11 mouse cellular contexts compared by ENCODE assay signal in the genomic region with DNA sequence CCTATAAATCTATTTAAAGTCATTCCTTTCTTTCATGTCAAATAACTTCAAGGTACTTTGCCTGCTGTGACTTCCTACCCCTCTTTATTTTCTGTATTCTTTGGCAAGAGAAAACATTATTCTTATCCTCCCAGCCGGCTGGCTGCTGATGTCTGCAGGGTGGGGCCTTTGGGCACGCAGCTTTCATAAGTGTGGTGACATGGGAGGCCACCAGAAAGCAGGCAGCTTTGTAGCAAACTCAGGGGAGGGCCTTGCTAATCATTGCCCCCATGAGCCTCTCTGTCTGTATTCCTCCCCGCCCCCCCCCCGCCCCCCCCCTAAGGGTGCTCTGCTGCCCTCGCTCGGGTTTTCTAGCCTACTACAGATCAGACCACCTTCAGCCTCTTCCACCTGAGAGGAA. TPM values are rescaled to one million over a fixed set of nuclear protein-coding genes. Genes with fewer than 3 reads are reported as not detected.
DNase-seq lines count a peak whose midpoint lies in the region; ATAC-seq and TF ChIP-seq lines count a peak whose summit lies in the region.
"Had no signal": no experiment of that assay in that cellular context is flagged by ENCODE, and none has a peak within 500 bp of the region (broad histone marks: within the 10 kb centered on the region; RNA-seq: fewer than 3 reads in every experiment).

No protein-coding gene starts in this region.

- no peak for ATAC-seq in forebrain, embryonic 11.5 days (replicated peaks; ENCODE audit: low FRiP score)
- no peak for ATAC-seq in forebrain, embryonic 15.5 days (replicated peaks)
- ATAC-seq in midbrain, embryonic 12.5 days (ENCODE audit: low FRiP score, low read depth): peak; percentile 52; the same call in 1 of the 2 replicates
- no peak for ATAC-seq in kidney, embryonic 16.5 days (ENCODE audit: low FRiP score, low TSS enrichment)

- WGBS in forebrain, embryonic 10.5 days: 5% methylated on average over 6 of the region's 6 CpGs
- WGBS in forebrain, embryonic 11.5 days: 9% methylated on average over 5 of the region's 6 CpGs
- 3% methylated on average over 6 of the region's 6 CpGs for WGBS in forebrain, embryonic 15.5 days
- 5% methylated on average over 4 of the region's 6 CpGs for WGBS in midbrain, embryonic 12.5 days
- under 1% methylated on average over 6 of the region's 6 CpGs for WGBS in kidney, embryonic 16.5 days

- no peak for TF ChIP-seq CTCF in E14TG2a.4 (conservative IDR thresholded peaks at IDR 0.05; ENCODE audit: low read length)

- peak overlapping the region; percentile 14; the same call in 1 of the 2 replicates for H3K4me3 ChIP-seq in forebrain, embryonic 10.5 days
- no peak overlapping the region for H3K4me3 ChIP-seq in forebrain, embryonic 11.5 days (ENCODE audit: low read depth, low read length)
- H3K4me3 ChIP-seq in E14TG2a.4 (replicated peaks; ENCODE audit: low read length): peak overlapping the region; percentile 65
- H3K4me3 ChIP-seq in forebrain, embryonic 15.5 days: no peak overlapping the region
- H3K4me3 ChIP-seq in midbrain, embryonic 12.5 days: no peak overlapping the region
- H3K4me3 ChIP-seq in kidney, embryonic 16.5 days (ENCODE audit: low read length): no peak overlapping the region

- H3K27ac ChIP-seq in forebrain, embryonic 10.5 days: no peak overlapping the region
- H3K27ac ChIP-seq in forebrain, embryonic 11.5 days (ENCODE audit: low read depth, low read length): no peak overlapping the region
- no peak overlapping the region for H3K27ac ChIP-seq in forebrain, embryonic 15.5 days (replicated peaks)
- no peak overlapping the region for H3K27ac ChIP-seq in midbrain, embryonic 12.5 days (replicated peaks)
- no peak overlapping the region for H3K27ac ChIP-seq in kidney, embryonic 16.5 days (ENCODE audit: low read length)

- no peaks in the 10 kb centered on the region for H3K36me3 ChIP-seq in forebrain, embryonic 10.5 days (replicated peaks)
- H3K36me3 ChIP-seq in forebrain, embryonic 11.5 days (ENCODE audit: control insufficient read depth, insufficient read depth, low read length): no peaks in the 10 kb centered on the region
- no peaks in the 10 kb centered on the region for H3K36me3 ChIP-seq in E14TG2a.4 (ENCODE audit: insufficient read depth, low read length)
- H3K36me3 ChIP-seq in forebrain, embryonic 15.5 days: no peaks in the 10 kb centered on the region
- no peaks in the 10 kb centered on the region for H3K36me3 ChIP-seq in midbrain, embryonic 12.5 days
- H3K36me3 ChIP-seq in kidney, embryonic 16.5 days (ENCODE audit: insufficient read depth, low read length): no peaks in the 10 kb centered on the region

- DNase-seq in forebrain, embryonic 10.5 days (ENCODE audit: extremely low spot score, low spot score): no peak
- no peak for DNase-seq in forebrain, embryonic 11.5 days (ENCODE audit: low spot score)
- no peak for DNase-seq in gastrocnemius, adult 8-10 months (ENCODE audit: low spot score in 2 of 2)
- no peak for DNase-seq in kidney, adult 9 months
- DNase-seq: cerebellum, adult 11-12 months had no signal

- no peak overlapping the region for H3K9ac ChIP-seq in forebrain, embryonic 11.5 days (ENCODE audit: low read length)
- H3K9ac ChIP-seq in forebrain, embryonic 15.5 days (replicated peaks): no peak overlapping the region
- no peak overlapping the region for H3K9ac ChIP-seq in midbrain, embryonic 12.5 days (replicated peaks)
- H3K9ac ChIP-seq in kidney, embryonic 16.5 days (replicated peaks; ENCODE audit: low read length): no peak overlapping the region

- peaks cover 6% of the 10 kb centered on the region for H3K9me3 ChIP-seq in forebrain, embryonic 10.5 days
- no peaks in the 10 kb centered on the region for H3K9me3 ChIP-seq in forebrain, embryonic 11.5 days (ENCODE audit: control insufficient read depth, low read length)
- H3K9me3 ChIP-seq in E14TG2a.4 (ENCODE audit: low read length): peaks cover 19% of the 10 kb centered on the region
- H3K9me3 ChIP-seq in forebrain, embryonic 15.5 days: no peaks in the 10 kb centered on the region
- H3K9me3 ChIP-seq in midbrain, embryonic 12.5 days: peaks cover 15% of the 10 kb centered on the region; the same call in 1 of the 2 replicates
- peaks cover 4% of the 10 kb centered on the region; the same call in 1 of the 2 replicates for H3K9me3 ChIP-seq in kidney, embryonic 16.5 days (ENCODE audit: low read length)

- no peaks in the 10 kb centered on the region for H3K27me3 ChIP-seq in forebrain, embryonic 10.5 days (ENCODE audit: poor library complexity, severe bottlenecking)
- H3K27me3 ChIP-seq in forebrain, embryonic 11.5 days (ENCODE audit: control insufficient read depth, insufficient read depth, low read length): no peaks in the 10 kb centered on the region
- no peaks in the 10 kb centered on the region for H3K27me3 ChIP-seq in E14TG2a.4 (ENCODE audit: insufficient read depth, low read length)
- H3K27me3 ChIP-seq in forebrain, embryonic 15.5 days: no peaks in the 10 kb centered on the region
- no peaks in the 10 kb centered on the region for H3K27me3 ChIP-seq in midbrain, embryonic 12.5 days
- H3K27me3 ChIP-seq in kidney, embryonic 16.5 days (ENCODE audit: insufficient read depth, low read length): no peaks in the 10 kb centered on the region

- H3K4me1 ChIP-seq in forebrain, embryonic 10.5 days: peaks cover 6% of the 10 kb centered on the region
- H3K4me1 ChIP-seq in forebrain, embryonic 11.5 days (replicated peaks; ENCODE audit: control insufficient read depth, insufficient read depth, low read length): peaks cover 4% of the 10 kb centered on the region
- peaks cover 45% of the 10 kb centered on the region for H3K4me1 ChIP-seq in E14TG2a.4 (replicated peaks; ENCODE audit: low read depth, low read length)
- no peaks in the 10 kb centered on the region for H3K4me1 ChIP-seq in forebrain, embryonic 15.5 days
- H3K4me1 ChIP-seq in midbrain, embryonic 12.5 days: 0 out of 2 replicates have a peak, but pooled peaks cover 5% of the 10 kb centered on the region
- H3K4me1 ChIP-seq in kidney, embryonic 16.5 days (ENCODE audit: insufficient read depth, low read length): no peaks in the 10 kb centered on the region

- H3K4me2 ChIP-seq in forebrain, embryonic 11.5 days (ENCODE audit: low read depth, low read length, severe bottlenecking): no peak overlapping the region
- H3K4me2 ChIP-seq in forebrain, embryonic 15.5 days (replicated peaks): peak overlapping the region; percentile 11; the same call in 1 of the 2 replicates
- H3K4me2 ChIP-seq in midbrain, embryonic 12.5 days (replicated peaks): peak overlapping the region; percentile 38
- H3K4me2 ChIP-seq in kidney, embryonic 16.5 days (replicated peaks; ENCODE audit: low read depth, low read length): no peak overlapping the region

RNA-seq across cellular contexts. Expression of gene Olfr45, which starts 5.9 kb away (rescaled TPM):
- polyA plus RNA-seq in forebrain, embryonic 10.5 days (2016; fragmentation: Nextera tagmentation; extraction: Ambion mirVana): not detected in 2 replicates
- not detected in 2 replicates for polyA plus RNA-seq in forebrain, embryonic 11.5 days (2014; fragmentation: Nextera tagmentation; extraction: Ambion mirVana)
- polyA plus RNA-seq in forebrain, embryonic 15.5 days (2015; fragmentation: Nextera tagmentation; extraction: Ambion mirVana): not detected in 2 replicates
- polyA plus RNA-seq in midbrain, embryonic 12.5 days (2016; fragmentation: Nextera tagmentation; extraction: Ambion mirVana): not detected in 2 replicates
- total RNA-seq in gastrocnemius, adult 8-10 months (2022): not detected
- not detected in 2 replicates for polyA plus RNA-seq in kidney, embryonic 16.5 days (2015; fragmentation: Nextera tagmentation; extraction: Ambion mirVana)
- total RNA-seq: left cerebral cortex, postnatal 36 days had no signal
- polyA plus RNA-seq: frontal cortex, adult 2 months had no signal

RNA-seq across cellular contexts. Expression of gene Olfr539, which starts 16.1 kb away (rescaled TPM):
- polyA plus RNA-seq in forebrain, embryonic 10.5 days (2016; fragmentation: Nextera tagmentation; extraction: Ambion mirVana): not detected in 2 replicates
- polyA plus RNA-seq in forebrain, embryonic 11.5 days (2014; fragmentation: Nextera tagmentation; extraction: Ambion mirVana): not detected in 2 replicates
- polyA plus RNA-seq in forebrain, embryonic 15.5 days (2015; fragmentation: Nextera tagmentation; extraction: Ambion mirVana): 0.01 TPM in 1 of 2 replicates, not detected in the other
- polyA plus RNA-seq in midbrain, embryonic 12.5 days (2016; fragmentation: Nextera tagmentation; extraction: Ambion mirVana): not detected in 2 replicates
- total RNA-seq in gastrocnemius, adult 8-10 months (2022): not detected
- not detected in 2 replicates for polyA plus RNA-seq in kidney, embryonic 16.5 days (2015; fragmentation: Nextera tagmentation; extraction: Ambion mirVana)

RNA-seq across cellular contexts. Expression of gene Olfr541, which starts 21.2 kb away (rescaled TPM):
- polyA plus RNA-seq in forebrain, embryonic 10.5 days (2016; fragmentation: Nextera tagmentation; extraction: Ambion mirVana): not detected in 2 replicates
- not detected in 2 replicates for polyA plus RNA-seq in forebrain, embryonic 11.5 days (2014; fragmentation: Nextera tagmentation; extraction: Ambion mirVana)
- polyA plus RNA-seq in forebrain, embryonic 15.5 days (2015; fragmentation: Nextera tagmentation; extraction: Ambion mirVana): not detected in 2 replicates
- polyA plus RNA-seq in midbrain, embryonic 12.5 days (2016; fragmentation: Nextera tagmentation; extraction: Ambion mirVana): not detected in 2 replicates
- not detected for total RNA-seq in gastrocnemius, adult 8-10 months (2022)
- not detected in 2 replicates for polyA plus RNA-seq in kidney, embryonic 16.5 days (2015; fragmentation: Nextera tagmentation; extraction: Ambion mirVana)
- total RNA-seq: left cerebral cortex, postnatal 36 days had no signal
- polyA plus RNA-seq: frontal cortex, adult 2 months had no signal

RNA-seq across cellular contexts. Expression of gene Olfr53, which starts 29.6 kb away (rescaled TPM):
- polyA plus RNA-seq in forebrain, embryonic 10.5 days (2016; fragmentation: Nextera tagmentation; extraction: Ambion mirVana): not detected in 2 replicates
- not detected in 2 replicates for polyA plus RNA-seq in forebrain, embryonic 11.5 days (2014; fragmentation: Nextera tagmentation; extraction: Ambion mirVana)
- not detected in 2 replicates for polyA plus RNA-seq in forebrain, embryonic 15.5 days (2015; fragmentation: Nextera tagmentation; extraction: Ambion mirVana)
- not detected in 2 replicates for polyA plus RNA-seq in midbrain, embryonic 12.5 days (2016; fragmentation: Nextera tagmentation; extraction: Ambion mirVana)
- not detected for total RNA-seq in gastrocnemius, adult 8-10 months (2022)
- not detected in 2 replicates for polyA plus RNA-seq in kidney, embryonic 16.5 days (2015; fragmentation: Nextera tagmentation; extraction: Ambion mirVana)
- total RNA-seq: left cerebral cortex, postnatal 36 days had no signal
- polyA plus RNA-seq: frontal cortex, adult 2 months had no signal

RNA-seq across cellular contexts. Expression of gene Olfr61, which starts 47.1 kb away (rescaled TPM):
- not detected in 2 replicates for polyA plus RNA-seq in forebrain, embryonic 10.5 days (2016; fragmentation: Nextera tagmentation; extraction: Ambion mirVana)
- polyA plus RNA-seq in forebrain, embryonic 11.5 days (2014; fragmentation: Nextera tagmentation; extraction: Ambion mirVana): not detected in 2 replicates
- not detected in 2 replicates for polyA plus RNA-seq in forebrain, embryonic 15.5 days (2015; fragmentation: Nextera tagmentation; extraction: Ambion mirVana)
- polyA plus RNA-seq in midbrain, embryonic 12.5 days (2016; fragmentation: Nextera tagmentation; extraction: Ambion mirVana): not detected in 2 replicates
- total RNA-seq in gastrocnemius, adult 8-10 months (2022): not detected
- not detected in 2 replicates for polyA plus RNA-seq in kidney, embryonic 16.5 days (2015; fragmentation: Nextera tagmentation; extraction: Ambion mirVana)
- total RNA-seq: left cerebral cortex, postnatal 36 days had no signal

Comparison
In these comparisons a context has a peak if more than half of its experiments do, and no peak if none do; other contexts are left out.
1. H3K4me3 ChIP-seq: peak in forebrain, embryonic 10.5 days (single experiment) and E14TG2a.4 (single experiment); none in forebrain, embryonic 11.5 days (single experiment), forebrain, embryonic 15.5 days (single experiment), midbrain, embryonic 12.5 days (single experiment) and kidney, embryonic 16.5 days (single experiment).
2. H3K4me2 ChIP-seq: peak in forebrain, embryonic 15.5 days (single experiment) and midbrain, embryonic 12.5 days (single experiment); none in forebrain, embryonic 11.5 days (single experiment) and kidney, embryonic 16.5 days (single experiment).